Mouse (Mus musculus) hindbrain, embryonic 16.5 days (tissue): Measurements from ENCODE around the gene Rnf115. TPM values are rescaled to one million over a fixed set of nuclear protein-coding genes. Genes with fewer than 3 reads are reported as not detected.
"Not testable (repeated sequence)": the region's sequence is repeated elsewhere in the genome, so short reads cannot be mapped to it uniquely, and the experiment has no call there.

Experiments
- ATAC-seq: fragments of 200-750 bp; cut with Nextera tagmentation; 2 replicates; pipeline ENCODE4 v1.8.0; 2017; ENCODE audit warnings: moderate TSS enrichment, moderate library complexity
- H3K27ac ChIP-seq: fragments of 300-500 bp; sonication (generic); 2 replicates; pipeline ENCODE4 v1.5.1; 2014; ENCODE audit warnings: low read depth, mild to moderate bottlenecking, control low read depth, low read length, moderate library complexity
- H3K27me3 ChIP-seq: fragments of 300-500 bp; sonication (generic); replicated peaks from 2 replicates; pipeline ENCODE4 v1.6.1; 2014; ENCODE audit warnings: low read length; ENCODE audit not compliant: control insufficient read depth, insufficient read depth
- H3K36me3 ChIP-seq: fragments of 300-500 bp; sonication (generic); 2 replicates; pipeline ENCODE4 v1.6.1; 2014; ENCODE audit warnings: mild to moderate bottlenecking, low read length, moderate library complexity, mixed read lengths; ENCODE audit not compliant: control insufficient read depth, insufficient read depth
- H3K4me1 ChIP-seq: fragments of 300-500 bp; sonication (generic); 2 replicates; pipeline ENCODE4 v1.6.1; 2014; ENCODE audit warnings: low read depth, low read length; ENCODE audit not compliant: control insufficient read depth, insufficient read depth
- H3K4me2 ChIP-seq: fragments of 300-500 bp; sonication (generic); 2 replicates; pipeline ENCODE4 v1.6.1; 2014; ENCODE audit warnings: mild to moderate bottlenecking, low read length, control low read depth, moderate library complexity
- H3K4me3 ChIP-seq: fragments of 300-500 bp; sonication (generic); 2 replicates; pipeline ENCODE4 v1.5.1; 2014; ENCODE audit warnings: mild to moderate bottlenecking, low read length, control low read depth, moderate library complexity
- H3K9ac ChIP-seq: fragments of 300-500 bp; sonication (generic); 2 replicates; pipeline ENCODE4 v1.6.1; 2014; ENCODE audit warnings: low read depth, mild to moderate bottlenecking, control low read depth, low read length, moderate library complexity
- H3K9me3 ChIP-seq: fragments of 300-500 bp; sonication (generic); 2 replicates; pipeline ENCODE4 v1.6.1; 2014; ENCODE audit warnings: mild to moderate bottlenecking, low read length, moderate library complexity; ENCODE audit not compliant: control insufficient read depth
- WGBS: fragments of 180-500 bp; shearing (Covaris S2); extraction: QIAGEN DNeasy Blood & Tissue Kit; methylation state at CpG from one replicate; pipeline ENCODE4 v1.1.7; 2014; 5-methylcytosine and 5-hydroxymethylcytosine counted together
- polyA plus RNA-seq: library from polyadenylated mRNA; unstranded; fragments of >200 nt; fragmentation: Nextera tagmentation; extraction: Ambion mirVana; gene quantifications from 2 replicates; pipeline ENCODE4 v1.2.1, GENCODE M21; 2015

Gene Rnf115
- 72.2 and 82.0 TPM in 2 replicates for polyA plus RNA-seq

DNA sequence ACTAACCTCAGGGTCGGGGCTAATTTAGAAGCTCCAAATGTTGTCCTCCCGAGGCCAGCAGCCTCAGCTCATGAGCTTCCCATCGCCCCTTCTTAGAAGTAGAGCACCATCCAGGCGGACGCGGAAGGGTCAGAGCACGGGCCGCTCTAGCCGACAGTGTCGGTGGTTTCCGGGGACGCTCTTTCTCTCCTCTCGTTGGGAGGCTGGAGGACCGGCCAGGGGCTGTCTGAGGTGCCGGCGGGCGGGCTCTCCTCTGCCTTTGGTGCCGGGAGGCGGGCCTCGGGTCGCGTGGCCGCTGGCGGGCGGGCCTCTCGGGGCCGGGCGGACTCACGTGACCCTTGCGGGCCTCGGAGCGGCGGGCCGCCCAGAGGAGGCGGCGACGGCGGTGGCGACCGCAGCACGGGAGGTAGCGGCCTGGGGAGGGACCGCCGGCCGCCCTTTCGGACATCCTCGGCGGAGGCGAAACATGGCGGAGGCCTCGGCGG lies at the start of gene Rnf115, which contains the start of gene Polr3c:
TSS of gene Rnf115 (plus strand) at position 322 of the 485 bp plus-strand sequence.
TSS of gene Polr3c (minus strand) at position 286 of the 485 bp plus-strand sequence.
- peak; percentile 99 for ATAC-seq
- H3K4me1 ChIP-seq = peaks cover 16% of the 10 kb centered on the region
- no peaks in the 10 kb centered on the region for H3K27me3 ChIP-seq
- H3K9me3 ChIP-seq = no peaks in the 10 kb centered on the region
- H3K9ac ChIP-seq = peak within 1 kb of the TSS; percentile 88
- peak within 1 kb of the TSS; percentile 88 for H3K27ac ChIP-seq
- H3K4me3 ChIP-seq = peak within 1 kb of the TSS; percentile 83
- peak within 1 kb of the TSS; percentile 78 for H3K4me2 ChIP-seq
- WGBS = under 1% methylated on average over 47 of the region's 52 CpGs
- H3K36me3 ChIP-seq = peaks cover 7% of the 10 kb centered on the region

DNA sequence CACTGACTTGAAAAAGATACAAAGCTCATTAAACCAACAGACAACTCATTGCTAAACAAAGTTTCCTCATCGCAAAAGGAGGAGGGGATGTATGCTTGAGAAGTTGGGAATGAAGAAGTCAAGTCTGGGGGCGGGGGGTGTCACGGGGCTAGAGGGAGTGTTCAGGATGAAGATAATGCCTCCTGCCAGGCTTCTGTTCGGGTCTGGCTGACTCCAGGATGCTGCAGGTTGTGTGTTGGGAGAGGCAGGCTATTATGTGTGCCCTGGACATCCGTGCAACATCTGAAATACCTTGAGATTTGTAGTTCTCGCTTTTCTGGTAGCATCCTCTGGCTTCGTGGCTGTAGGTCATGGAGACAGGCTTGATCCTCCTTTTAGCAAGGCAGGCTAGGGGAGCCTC lies 49.0 kb upstream of the Rnf115 start:
- no peak for ATAC-seq
- Histone ChIP-seq H3K4me2 (no peak overlapping the region), H3K27ac (no peak overlapping the region), H3K27me3 (no peaks in the 10 kb centered on the region), H3K9me3 (no peaks in the 10 kb centered on the region), H3K9ac (no peak overlapping the region), H3K4me3 (no peak overlapping the region), H3K36me3 (no peaks in the 10 kb centered on the region), H3K4me1 (peaks cover 3% of the 10 kb centered on the region; the same call in 1 of the 2 replicates)
- WGBS = 59% methylated on average over 7 of the region's 7 CpGs

DNA sequence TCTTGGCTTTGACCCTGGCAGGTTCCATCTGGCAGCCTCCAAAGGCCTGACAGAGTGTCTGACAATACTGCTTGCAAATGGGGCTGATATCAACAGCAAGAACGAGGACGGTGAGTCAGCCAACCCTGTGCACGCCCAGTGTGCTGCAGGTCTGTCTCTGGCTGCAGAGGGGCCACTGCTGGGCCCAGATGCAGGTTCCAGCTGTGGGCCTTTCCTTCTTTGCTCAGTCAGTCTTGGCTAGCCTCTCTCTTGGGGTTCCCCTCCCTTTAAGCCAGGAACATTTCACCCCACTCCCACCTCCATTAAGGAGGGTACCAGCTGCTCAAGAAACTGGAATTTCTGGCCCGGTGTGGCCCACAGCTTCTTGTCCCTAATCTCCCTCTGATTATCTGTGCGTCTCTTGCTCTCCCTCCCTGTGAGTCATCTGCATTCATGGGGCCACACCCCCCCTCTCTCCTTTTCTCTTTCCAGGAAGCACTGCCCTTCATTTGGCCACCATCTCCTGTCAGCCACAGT lies 48.2 kb upstream of the Rnf115 start:
- H3K27ac ChIP-seq = no peak overlapping the region
- no peaks in the 10 kb centered on the region for H3K27me3 ChIP-seq
- no peaks in the 10 kb centered on the region for H3K36me3 ChIP-seq
- no peak overlapping the region for H3K4me2 ChIP-seq
- WGBS = 33% methylated on average over 5 of the region's 5 CpGs
- H3K4me3 ChIP-seq = no peak overlapping the region
- no peak for ATAC-seq
- H3K4me1 ChIP-seq = peaks cover 3% of the 10 kb centered on the region; the same call in 1 of the 2 replicates
- no peak overlapping the region for H3K9ac ChIP-seq
- H3K9me3 ChIP-seq = no peaks in the 10 kb centered on the region

DNA sequence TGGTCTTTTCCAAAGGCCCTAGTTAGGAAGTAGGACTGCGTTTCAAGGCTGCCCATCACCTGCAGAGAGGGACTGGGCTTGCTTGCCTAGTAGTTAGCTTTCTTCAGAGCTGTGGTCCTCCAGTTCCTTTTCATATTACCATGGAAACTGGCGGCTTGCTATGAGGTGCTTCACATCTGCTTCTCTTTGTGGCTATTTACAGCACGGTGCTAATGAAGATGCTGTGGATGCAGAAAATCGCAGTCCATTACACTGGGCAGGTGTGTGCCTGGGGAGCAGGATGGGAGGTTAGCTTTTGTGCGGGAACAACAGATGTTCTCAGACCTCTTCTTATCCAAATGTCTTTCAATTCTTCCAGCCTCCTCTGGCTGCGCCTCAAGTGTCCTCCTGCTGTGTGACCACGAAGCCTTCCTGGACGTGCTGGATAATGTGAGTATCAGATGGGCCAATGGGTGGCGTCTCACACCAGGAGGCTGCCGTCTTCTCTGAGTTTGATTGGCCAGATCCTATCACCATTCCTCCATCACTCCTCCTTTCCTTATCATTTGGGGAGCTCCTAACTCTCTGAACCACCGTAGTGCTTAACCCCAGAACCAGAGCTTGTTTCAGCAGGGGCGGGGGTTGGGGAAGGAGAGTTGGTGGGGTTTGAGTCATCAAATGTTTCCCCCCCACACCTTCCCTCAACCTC lies 47.1 kb upstream of the Rnf115 start:
- Histone ChIP-seq H3K4me1 (peaks cover 3% of the 10 kb centered on the region; the same call in 1 of the 2 replicates), H3K4me2 (no peak overlapping the region), H3K9ac (no peak overlapping the region; the same call in 1 of the 2 replicates), H3K9me3 (no peaks in the 10 kb centered on the region), H3K27me3 (peaks cover 2% of the 10 kb centered on the region; the same call in 1 of the 2 replicates), H3K4me3 (no peak overlapping the region), H3K27ac (no peak overlapping the region), H3K36me3 (no peaks in the 10 kb centered on the region)
- ATAC-seq = peak; percentile 67
- WGBS = 15% methylated on average over 12 of the region's 12 CpGs

DNA sequence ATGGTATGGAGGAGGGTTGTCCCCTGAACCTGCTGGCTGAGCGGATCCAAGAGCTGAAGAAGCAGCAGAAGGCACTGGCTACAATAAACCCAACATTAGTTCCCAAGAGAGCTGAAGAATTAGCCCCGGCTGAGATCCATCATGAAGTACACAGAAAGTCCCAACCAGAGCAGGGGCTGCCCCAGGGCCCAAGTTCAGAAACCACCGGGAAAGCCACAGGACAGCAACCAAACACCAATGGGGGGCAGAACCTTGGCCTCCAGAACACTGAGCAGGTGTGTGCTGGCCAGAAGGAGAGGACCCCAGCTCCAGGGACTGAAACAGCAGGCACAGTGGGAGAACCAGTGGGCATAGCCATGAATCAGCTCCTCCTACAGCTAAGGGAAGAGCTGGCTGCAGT lies 44.0 kb upstream of the Rnf115 start:
- no peak overlapping the region for H3K27ac ChIP-seq
- no peak overlapping the region for H3K4me2 ChIP-seq
- H3K27me3 ChIP-seq = peaks cover 2% of the 10 kb centered on the region; the same call in 1 of the 2 replicates
- H3K4me3 ChIP-seq = no peak overlapping the region
- ATAC-seq = no peak
- no peaks in the 10 kb centered on the region for H3K9me3 ChIP-seq
- H3K9ac ChIP-seq = no peak overlapping the region
- peaks cover 3% of the 10 kb centered on the region; the same call in 1 of the 2 replicates for H3K4me1 ChIP-seq
- 89% methylated on average over 3 of the region's 3 CpGs for WGBS
- no peaks in the 10 kb centered on the region for H3K36me3 ChIP-seq

DNA sequence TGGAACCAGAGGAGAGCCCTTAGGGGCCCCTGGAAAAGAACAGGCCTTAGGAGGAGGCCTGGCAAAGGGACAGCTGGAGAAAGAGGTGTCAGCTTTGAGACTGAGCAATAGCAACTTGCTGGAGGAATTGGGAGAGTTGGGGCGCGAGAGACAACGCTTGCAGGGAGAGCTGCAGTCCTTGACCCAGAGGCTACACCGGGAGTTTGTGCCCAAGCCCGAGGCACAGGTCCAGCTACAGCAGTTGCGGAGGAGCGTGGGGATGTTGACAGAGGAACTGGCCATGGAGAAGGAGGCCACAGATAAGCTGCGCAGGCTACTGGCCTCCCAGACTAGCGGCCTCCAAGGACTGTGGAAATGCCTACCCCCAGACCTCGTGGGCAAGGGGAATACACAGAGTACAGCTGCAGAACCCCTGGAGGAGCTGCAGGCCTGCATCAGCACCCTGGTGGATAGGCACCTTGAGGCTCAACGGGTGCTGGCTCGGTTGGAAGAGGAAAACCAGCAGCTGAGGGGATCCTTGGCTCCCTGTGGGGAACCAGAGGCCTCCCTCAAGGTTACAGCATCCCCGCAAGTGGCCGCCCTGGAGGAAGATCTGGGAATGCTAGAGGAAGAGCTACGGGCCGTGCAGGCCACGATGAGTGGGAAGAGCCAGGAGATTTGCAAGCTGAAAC lies 43.2 kb upstream of the Rnf115 start:
- H3K27me3 ChIP-seq = peaks cover 2% of the 10 kb centered on the region; the same call in 1 of the 2 replicates
- WGBS = 63% methylated on average over 17 of the region's 17 CpGs
- H3K4me1 ChIP-seq = peaks cover 3% of the 10 kb centered on the region; the same call in 1 of the 2 replicates
- no peak overlapping the region for H3K27ac ChIP-seq
- peak overlapping the region; percentile 21; the same call in 1 of the 2 replicates for H3K4me3 ChIP-seq
- H3K4me2 ChIP-seq = peak overlapping the region; percentile 37
- H3K36me3 ChIP-seq = no peaks in the 10 kb centered on the region
- no peaks in the 10 kb centered on the region for H3K9me3 ChIP-seq
- no peak for ATAC-seq
- H3K9ac ChIP-seq = peak overlapping the region; percentile 20; the same call in 1 of the 2 replicates

DNA sequence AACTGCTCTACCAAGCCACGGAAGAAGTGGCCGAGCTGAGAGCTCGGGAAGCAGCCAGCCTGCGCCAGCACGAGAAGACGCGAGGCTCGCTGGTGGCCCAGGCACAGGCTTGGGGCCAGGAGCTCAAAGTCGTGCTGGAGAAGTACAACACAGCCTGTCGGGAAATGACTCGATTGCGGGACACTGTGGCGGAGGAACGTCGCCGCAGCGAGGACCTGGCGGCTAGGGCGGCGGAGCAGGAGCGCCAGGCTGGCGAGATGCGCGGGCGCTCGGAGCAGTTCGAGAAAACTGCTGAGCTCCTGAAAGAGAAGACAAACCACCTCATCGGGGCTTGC lies 42.7 kb upstream of the Rnf115 start:
- Histone ChIP-seq H3K27me3 (peaks cover 2% of the 10 kb centered on the region; the same call in 1 of the 2 replicates), H3K27ac (no peak overlapping the region), H3K9ac (peak overlapping the region; percentile 20; the same call in 1 of the 2 replicates), H3K4me2 (peak overlapping the region; percentile 37), H3K36me3 (no peaks in the 10 kb centered on the region), H3K9me3 (no peaks in the 10 kb centered on the region), H3K4me1 (peaks cover 3% of the 10 kb centered on the region; the same call in 1 of the 2 replicates), H3K4me3 (peak overlapping the region; percentile 21)
- 47% methylated on average over 28 of the region's 28 CpGs for WGBS
- ATAC-seq = no peak

DNA sequence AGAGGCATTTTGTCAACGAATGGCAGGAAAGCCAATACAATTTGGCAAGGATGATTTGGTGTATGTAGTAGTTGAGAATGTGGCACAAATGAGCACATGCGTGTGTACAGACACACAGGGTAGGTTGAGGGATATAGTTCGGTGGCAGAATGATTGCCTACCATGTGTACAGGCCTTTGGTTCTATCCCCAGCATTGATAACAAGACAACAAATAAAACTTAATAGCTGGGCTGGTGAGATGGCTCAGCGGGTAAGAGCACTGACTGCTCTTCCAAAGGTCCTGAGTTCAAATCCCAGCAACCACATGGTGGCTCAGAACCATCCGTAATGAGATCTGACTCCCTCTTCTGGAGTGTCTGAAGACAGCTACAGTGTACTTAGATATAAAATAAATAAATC lies 41.4 kb upstream of the Rnf115 start:
- not testable (repeated sequence) for H3K4me2 ChIP-seq, H3K4me3 ChIP-seq, ATAC-seq, H3K9me3 ChIP-seq, H3K9ac ChIP-seq, H3K27ac ChIP-seq, H3K36me3 ChIP-seq, H3K4me1 ChIP-seq, H3K27me3 ChIP-seq
- WGBS = 95% methylated on average over 5 of the region's 5 CpGs

DNA sequence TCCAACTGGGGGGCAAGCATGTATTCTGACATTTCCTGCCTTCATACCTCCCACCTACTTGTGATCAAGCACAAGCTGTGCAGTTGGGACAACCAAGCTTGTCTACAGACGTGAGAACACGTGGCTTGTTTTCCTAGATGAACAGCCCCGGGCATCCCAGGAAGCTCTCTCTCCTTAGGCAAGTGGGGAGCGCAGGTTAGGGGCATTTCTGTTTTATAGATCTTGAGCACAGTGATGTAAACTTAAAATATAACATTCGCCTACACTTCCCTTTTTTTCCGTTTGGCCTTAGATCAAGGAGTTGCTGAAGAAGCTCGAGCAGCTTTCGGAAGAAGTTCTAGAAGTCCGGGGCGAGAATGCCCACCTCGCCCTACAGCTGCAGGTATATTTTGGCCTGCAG lies 38.6 kb upstream of the Rnf115 start:
- no peak for ATAC-seq
- Histone ChIP-seq H3K9me3 (no peaks in the 10 kb centered on the region), H3K4me3 (no peak overlapping the region), H3K4me1 (no peaks in the 10 kb centered on the region), H3K36me3 (no peaks in the 10 kb centered on the region), H3K9ac (no peak overlapping the region), H3K4me2 (no peak overlapping the region), H3K27me3 (peaks cover 2% of the 10 kb centered on the region; the same call in 1 of the 2 replicates), H3K27ac (no peak overlapping the region)
- whole genome bisulfite sequencing = 83% methylated on average over 11 of the region's 11 CpGs
